Mouse (Mus musculus) forebrain, embryonic 16.5 days (tissue): ENCODE data around the gene Polr2b. TPM values are rescaled to one million over a fixed set of nuclear protein-coding genes. Genes with fewer than 3 reads are reported as not detected.
A peak's percentile ranks its signal among the peaks of the same experiment; 100 is the strongest.

ENCODE experiments used
- ATAC-seq: fragments of 200-750 bp; cut with Nextera tagmentation; 2 replicates; pipeline ENCODE4 v1.8.0; 2017; ENCODE audit warnings: mild to moderate bottlenecking, moderate library complexity
- H3K27ac ChIP-seq: fragments of 300-500 bp; sonication (generic); 2 replicates; pipeline ENCODE4 v1.5.1; 2014; ENCODE audit warnings: low read length, control low read depth
- H3K27me3 ChIP-seq: fragments of 300-500 bp; sonication (generic); replicated peaks from 2 replicates; pipeline ENCODE4 v1.6.1; 2014; ENCODE audit warnings: low read length; ENCODE audit not compliant: control insufficient read depth, insufficient read depth
- H3K36me3 ChIP-seq: fragments of 300-500 bp; sonication (generic); 2 replicates; pipeline ENCODE4 v1.6.1; 2014; ENCODE audit not compliant: control insufficient read depth, insufficient read depth
- H3K4me1 ChIP-seq: fragments of 300-500 bp; sonication (generic); replicated peaks from 2 replicates; pipeline ENCODE4 v1.6.1; 2014; ENCODE audit warnings: low read length; ENCODE audit not compliant: control insufficient read depth, insufficient read depth
- H3K4me2 ChIP-seq: fragments of 300-500 bp; sonication (generic); 2 replicates; pipeline ENCODE4 v1.6.1; 2014; ENCODE audit warnings: mild to moderate bottlenecking, low read length, control low read depth
- H3K4me3 ChIP-seq: fragments of 300-500 bp; sonication (generic); replicated peaks from 2 replicates; pipeline ENCODE4 v1.5.1; 2014; ENCODE audit warnings: mild to moderate bottlenecking, low read length, control low read depth
- H3K9ac ChIP-seq: fragments of 300-500 bp; sonication (generic); replicated peaks from 2 replicates; pipeline ENCODE4 v1.6.1; 2014; ENCODE audit warnings: low read depth, low read length, control low read depth
- H3K9me3 ChIP-seq: fragments of 300-500 bp; sonication (generic); 2 replicates; pipeline ENCODE4 v1.6.1; 2016; ENCODE audit warnings: low read length; ENCODE audit not compliant: control insufficient read depth
- WGBS: fragments of 180-500 bp; shearing (Covaris S2); extraction: QIAGEN DNeasy Blood & Tissue Kit; methylation state at CpG from one replicate; pipeline ENCODE4 v1.1.7; 2014; 5-methylcytosine and 5-hydroxymethylcytosine counted together
- polyA plus RNA-seq: library from polyadenylated mRNA; unstranded; fragments of >200 nt; fragmentation: Nextera tagmentation; extraction: Ambion mirVana; gene quantifications from 2 replicates; pipeline ENCODE4 v1.2.1, GENCODE M21; 2015

The Polr2b gene
- polyA plus RNA-seq, 1 experiment from 2014 or later = 74.8 TPM

DNA sequence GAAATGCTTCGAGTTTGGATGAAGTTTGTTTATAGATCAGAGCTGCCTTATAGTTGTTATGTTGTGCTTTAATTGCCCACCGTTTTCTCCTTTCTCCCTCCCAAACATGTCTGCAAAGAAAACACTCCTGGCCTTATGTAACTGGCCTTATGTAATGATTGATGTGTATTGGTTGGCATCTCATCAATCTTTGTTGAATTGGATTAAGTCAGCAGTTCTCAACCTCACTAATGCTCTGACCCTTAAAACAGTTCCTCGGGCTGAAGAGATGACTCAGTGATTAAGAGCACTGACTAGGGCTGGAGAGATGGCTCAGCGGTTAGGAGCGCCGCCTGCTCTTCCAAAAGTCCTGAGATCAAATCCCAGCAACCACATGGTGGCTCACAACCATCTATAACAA is 5.0 kb downstream of the Polr2b start:
- 94% methylated on average over 6 of the region's 6 CpGs for WGBS
- Histone ChIP-seq H3K27me3 (no peaks in the 10 kb centered on the region), H3K27ac (no peak overlapping the region), H3K4me3 (no peak overlapping the region), H3K4me2 (no peak overlapping the region), H3K4me1 (peaks cover 9% of the 10 kb centered on the region), H3K9ac (no peak overlapping the region), H3K36me3 (peaks cover 13% of the 10 kb centered on the region), H3K9me3 (no peaks in the 10 kb centered on the region)
- ATAC-seq = no peak

DNA sequence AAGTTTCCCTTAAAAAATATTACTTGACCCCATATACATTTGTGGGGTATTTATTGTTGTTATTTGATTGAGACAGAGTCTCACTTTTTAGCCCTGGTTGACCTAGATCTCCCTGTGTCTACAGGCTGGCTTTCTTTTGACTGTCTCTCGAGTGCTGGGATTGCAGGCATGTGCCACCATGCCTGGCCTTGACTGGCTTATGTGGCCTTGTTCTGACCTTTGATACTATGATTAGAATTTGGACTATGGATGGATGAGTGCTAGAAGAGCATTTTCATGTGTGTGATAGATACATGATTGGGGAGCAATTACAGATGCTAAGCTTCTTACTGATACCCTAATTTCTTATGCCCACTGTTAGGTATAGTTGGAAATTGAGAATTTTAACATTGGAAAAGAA is 15.0 kb downstream of the Polr2b start:
- whole genome bisulfite sequencing = 90% methylated on average over 1 of the region's 1 CpGs
- no peak overlapping the region for H3K4me3 ChIP-seq
- ATAC-seq = no peak
- no peak overlapping the region for H3K9ac ChIP-seq
- H3K36me3 ChIP-seq = peaks cover 60% of the 10 kb centered on the region
- H3K4me2 ChIP-seq = no peak overlapping the region
- H3K27me3 ChIP-seq = no peaks in the 10 kb centered on the region
- no peak overlapping the region for H3K27ac ChIP-seq
- H3K9me3 ChIP-seq = no peaks in the 10 kb centered on the region
- H3K4me1 ChIP-seq = no peaks in the 10 kb centered on the region

DNA sequence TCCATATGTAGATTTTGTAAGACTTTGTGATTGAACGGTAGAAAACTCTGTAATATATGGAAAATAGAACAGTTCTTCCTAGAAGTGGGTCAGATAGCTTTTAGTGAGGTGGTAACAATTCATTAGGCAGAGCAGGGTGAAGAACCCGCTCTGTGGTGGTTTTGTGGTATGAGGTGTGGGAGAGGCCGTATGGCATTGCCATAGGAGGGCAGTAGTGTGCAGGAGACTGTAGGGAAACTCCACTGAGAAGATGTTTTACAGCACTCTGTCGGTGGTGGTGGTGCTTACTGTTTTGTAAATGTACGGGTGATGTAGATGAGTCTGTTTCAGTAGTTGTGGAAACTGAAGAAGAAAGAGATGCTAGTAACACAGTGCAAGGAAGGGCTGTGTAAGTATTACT is 20.2 kb downstream of the Polr2b start:
- H3K9me3 ChIP-seq = no peaks in the 10 kb centered on the region
- no peak for ATAC-seq
- H3K4me3 ChIP-seq = no peak overlapping the region
- no peaks in the 10 kb centered on the region for H3K27me3 ChIP-seq
- no peak overlapping the region for H3K9ac ChIP-seq
- H3K4me1 ChIP-seq = no peaks in the 10 kb centered on the region
- peaks cover 58% of the 10 kb centered on the region for H3K36me3 ChIP-seq
- no peak overlapping the region for H3K27ac ChIP-seq
- H3K4me2 ChIP-seq = no peak overlapping the region
- 75% methylated on average over 5 of the region's 5 CpGs for WGBS

DNA sequence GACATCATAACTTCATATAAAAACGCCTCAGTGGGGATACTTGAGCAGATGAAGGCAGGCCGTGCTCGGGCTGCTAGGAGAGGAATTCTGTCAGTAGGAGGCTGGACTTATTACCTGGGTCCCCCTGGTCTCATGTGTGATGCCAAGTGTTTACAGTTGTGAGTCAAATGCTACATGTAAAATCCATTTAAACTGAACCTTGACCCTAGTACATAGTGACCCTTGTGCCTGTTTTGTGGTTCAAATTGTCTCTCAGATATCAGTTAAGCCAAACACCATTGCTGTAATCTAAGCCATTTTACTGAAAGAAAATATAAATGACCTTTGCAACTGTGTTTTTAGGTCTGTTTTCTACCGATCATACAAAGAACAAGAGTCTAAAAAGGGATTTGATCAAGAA is 30.1 kb downstream of the Polr2b start:
- H3K36me3 ChIP-seq = peaks cover 53% of the 10 kb centered on the region

DNA sequence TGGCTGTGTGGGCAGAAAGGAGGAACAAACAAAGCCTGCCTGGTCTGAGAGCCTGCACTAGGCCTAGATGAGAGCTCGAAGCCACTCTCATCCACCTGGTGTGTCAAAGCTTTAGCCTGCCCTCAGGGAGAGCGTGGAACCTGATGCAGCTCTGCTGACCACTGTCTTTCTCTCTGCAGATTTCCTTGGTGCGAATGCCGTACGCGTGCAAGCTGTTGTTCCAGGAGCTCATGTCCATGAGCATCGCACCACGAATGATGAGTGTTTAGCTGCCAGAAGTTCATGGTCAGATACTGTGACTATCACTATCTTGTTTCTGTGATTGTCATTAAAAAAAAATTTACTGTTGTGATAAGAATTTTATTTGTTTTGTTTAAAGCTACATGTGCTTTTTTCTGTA is 39.0 kb downstream of the Polr2b start:
- no peak overlapping the region for H3K9ac ChIP-seq
- no peak for ATAC-seq
- H3K36me3 ChIP-seq = peaks cover 41% of the 10 kb centered on the region
- 97% methylated on average over 8 of the region's 8 CpGs for WGBS
- no peaks in the 10 kb centered on the region for H3K9me3 ChIP-seq
- H3K4me1 ChIP-seq = no peaks in the 10 kb centered on the region
- H3K27ac ChIP-seq = no peak overlapping the region
- no peak overlapping the region for H3K4me3 ChIP-seq
- no peaks in the 10 kb centered on the region for H3K27me3 ChIP-seq
- no peak overlapping the region for H3K4me2 ChIP-seq

More for the DNA sequence above, 30.1 kb downstream of the Polr2b start:
- no peak overlapping the region for H3K27ac ChIP-seq
- no peaks in the 10 kb centered on the region for H3K9me3 ChIP-seq
- H3K4me2 ChIP-seq = no peak overlapping the region
- ATAC-seq = no peak
- 92% methylated on average over 4 of the region's 4 CpGs for WGBS
- no peaks in the 10 kb centered on the region for H3K4me1 ChIP-seq
- H3K27me3 ChIP-seq = no peaks in the 10 kb centered on the region
- H3K4me3 ChIP-seq = no peak overlapping the region
- no peak overlapping the region for H3K9ac ChIP-seq

DNA sequence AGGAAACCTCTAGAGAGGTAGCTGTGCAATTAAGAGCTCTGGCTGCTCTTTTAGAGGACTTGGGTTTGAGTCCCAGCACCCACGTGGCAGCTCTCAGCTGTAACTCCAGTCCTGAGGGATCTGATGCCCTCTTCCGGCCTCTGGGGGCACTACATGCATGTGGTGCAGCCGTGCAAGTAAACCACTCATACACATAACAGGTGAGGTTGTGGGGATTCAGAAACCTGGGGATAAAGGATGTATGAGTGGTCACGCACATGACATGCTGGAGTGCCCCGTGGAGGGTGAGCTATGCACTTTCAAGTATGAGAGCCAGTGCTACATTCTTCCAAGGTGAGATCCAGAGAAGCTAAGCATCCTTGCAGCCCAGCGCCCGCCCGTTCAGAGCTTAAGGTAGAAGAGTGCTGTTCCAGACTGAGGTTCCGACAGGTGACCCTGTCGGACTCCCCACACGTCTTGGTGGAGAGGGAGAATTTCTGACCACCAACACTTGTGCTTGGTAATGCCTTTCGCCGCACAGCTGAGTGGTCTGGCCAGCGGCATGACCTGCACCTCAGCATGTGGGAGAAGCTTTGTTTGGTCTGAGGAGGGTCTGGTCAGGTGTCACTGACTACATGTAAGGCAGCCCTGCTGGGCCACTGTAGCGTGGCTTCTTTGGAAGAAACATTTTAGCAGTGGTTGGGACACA is 40.2 kb downstream of the Polr2b start:
- Histone ChIP-seq H3K4me1 (no peaks in the 10 kb centered on the region; the same call in 1 of the 2 replicates), H3K9ac (no peak overlapping the region), H3K9me3 (no peaks in the 10 kb centered on the region), H3K4me3 (no peak overlapping the region), H3K4me2 (no peak overlapping the region), H3K36me3 (peaks cover 34% of the 10 kb centered on the region), H3K27me3 (no peaks in the 10 kb centered on the region), H3K27ac (no peak overlapping the region)
- WGBS = 92% methylated on average over 15 of the region's 15 CpGs
- ATAC-seq = no peak

DNA sequence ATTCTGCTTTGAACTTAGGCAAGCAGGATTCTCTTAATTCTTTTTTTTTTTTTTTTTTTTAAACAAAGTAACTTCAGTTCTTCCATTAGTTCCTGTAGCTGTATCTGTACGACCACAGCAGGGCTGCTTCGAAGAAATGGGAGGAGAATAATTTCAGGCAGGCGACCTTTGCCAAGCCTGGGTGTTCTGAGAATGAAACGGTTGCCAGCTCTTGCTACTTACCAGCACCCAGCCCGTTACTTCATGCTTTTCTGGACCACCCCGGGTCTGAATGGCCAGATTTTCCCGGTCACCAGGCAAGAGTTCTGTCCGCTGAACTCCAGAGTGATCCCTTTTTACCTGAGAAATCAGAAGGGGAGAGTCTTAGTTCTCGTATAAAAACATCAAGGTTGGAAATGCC is 41.7 kb downstream of the Polr2b start:
- WGBS = 66% methylated on average over 9 of the region's 9 CpGs

DNA sequence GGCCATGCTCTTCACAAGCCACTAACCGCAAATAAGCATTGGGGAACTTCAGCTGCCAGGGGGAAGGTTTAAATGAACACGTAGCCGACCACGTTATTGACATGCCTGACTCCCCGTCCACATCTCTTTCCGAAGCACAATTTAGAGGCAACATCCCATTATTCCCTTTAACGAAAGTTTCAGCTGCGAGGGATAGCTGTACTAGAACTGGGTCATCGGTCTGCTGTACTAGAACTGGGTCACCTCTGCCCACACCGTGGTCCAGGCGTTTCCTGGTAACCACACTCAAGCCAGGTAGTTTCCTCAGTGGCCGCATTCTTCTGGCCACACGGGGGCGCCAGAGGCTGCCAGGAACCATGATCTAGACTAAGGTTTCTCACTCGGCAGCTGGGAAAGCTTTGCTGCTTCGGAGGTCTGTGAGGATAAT is 44.4 kb downstream of the Polr2b start:
- Histone ChIP-seq H3K9me3 (no peaks in the 10 kb centered on the region), H3K36me3 (peaks cover 6% of the 10 kb centered on the region; the same call in 1 of the 2 replicates), H3K4me2 (peak overlapping the region; percentile 44), H3K9ac (no peak overlapping the region), H3K4me1 (no peaks in the 10 kb centered on the region; the same call in 1 of the 2 replicates), H3K27ac (no peak overlapping the region), H3K4me3 (peak overlapping the region; percentile 13), H3K27me3 (0 out of 2 replicates have a peak, but pooled peaks cover 3% of the 10 kb centered on the region)
- WGBS = 8% methylated on average over 16 of the region's 16 CpGs
- ATAC-seq = peak; percentile 81

More for the DNA sequence above, 41.7 kb downstream of the Polr2b start:
- no peak overlapping the region for H3K4me3 ChIP-seq
- ATAC-seq = no peak
- H3K9me3 ChIP-seq = no peaks in the 10 kb centered on the region
- H3K36me3 ChIP-seq = peaks cover 26% of the 10 kb centered on the region
- no peak overlapping the region for H3K27ac ChIP-seq
- no peak overlapping the region for H3K9ac ChIP-seq
- H3K4me1 ChIP-seq = no peaks in the 10 kb centered on the region; the same call in 1 of the 2 replicates
- H3K4me2 ChIP-seq = no peak overlapping the region
- 0 out of 2 replicates have a peak, but pooled peaks cover 3% of the 10 kb centered on the region for H3K27me3 ChIP-seq

DNA sequence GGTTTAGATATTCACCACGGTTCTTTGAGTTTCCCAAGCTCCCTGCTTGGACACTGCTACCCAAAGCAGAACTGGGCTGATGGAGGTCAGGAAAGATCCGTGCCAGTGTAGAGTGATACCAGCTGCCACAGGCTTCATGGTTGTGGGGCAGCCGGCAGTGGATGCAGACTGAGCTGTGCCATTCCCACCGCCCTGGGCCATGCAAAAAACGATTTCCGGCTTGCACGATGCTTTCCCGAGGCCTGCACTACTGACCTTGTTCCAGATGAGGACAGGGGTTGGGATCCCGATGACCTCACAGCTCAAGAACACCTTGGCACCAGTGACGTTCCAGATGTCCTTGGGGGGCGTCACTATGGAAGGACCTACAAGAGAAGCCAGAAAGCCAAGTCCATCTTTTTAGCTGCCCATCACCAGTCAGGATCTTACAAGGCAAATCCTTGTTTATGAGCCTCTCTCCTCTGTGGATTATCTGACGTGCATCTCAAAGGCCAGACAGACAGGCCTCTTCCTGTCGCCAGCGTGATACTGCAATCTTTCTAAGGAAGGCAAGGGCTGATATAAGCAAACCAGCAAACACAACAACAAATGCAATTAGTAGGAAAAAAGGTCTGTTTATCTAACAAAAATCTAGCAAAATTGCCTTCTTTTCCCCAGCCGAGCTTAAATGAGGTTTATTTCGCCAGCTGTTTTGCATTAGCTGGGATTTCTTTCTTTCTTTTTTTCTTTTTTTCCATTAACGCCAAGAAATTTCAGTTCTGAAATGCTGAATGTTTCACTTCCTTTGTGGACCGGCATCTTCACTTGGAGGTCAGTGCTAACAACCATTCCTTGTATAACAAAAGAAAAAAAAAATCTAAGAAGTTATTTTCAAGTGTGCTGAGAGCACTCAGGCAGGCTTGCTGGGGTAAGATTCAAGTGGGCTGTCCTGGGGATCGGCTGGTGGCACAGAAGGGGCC is 45.6 kb downstream of the Polr2b start:
- 82% methylated on average over 19 of the region's 19 CpGs for WGBS
- H3K9me3 ChIP-seq = no peaks in the 10 kb centered on the region
- no peak overlapping the region for H3K9ac ChIP-seq
- H3K4me3 ChIP-seq = no peak overlapping the region
- ATAC-seq = no peak
- 0 out of 2 replicates have a peak, but pooled peaks cover 3% of the 10 kb centered on the region for H3K27me3 ChIP-seq
- H3K36me3 ChIP-seq = 0 out of 2 replicates have a peak, but pooled peaks cover 2% of the 10 kb centered on the region
- no peak overlapping the region for H3K4me2 ChIP-seq
- H3K27ac ChIP-seq = no peak overlapping the region
- H3K4me1 ChIP-seq = no peaks in the 10 kb centered on the region; the same call in 1 of the 2 replicates
